Mouse (Mus musculus) kidney, adult 18-20 months (tissue): ENCODE data around the gene Neu2.

Experiments
- DNase-seq: peaks from one replicate; pipeline ENCODE4 v3.0.0; 2021

Neu2 gene

DNA sequence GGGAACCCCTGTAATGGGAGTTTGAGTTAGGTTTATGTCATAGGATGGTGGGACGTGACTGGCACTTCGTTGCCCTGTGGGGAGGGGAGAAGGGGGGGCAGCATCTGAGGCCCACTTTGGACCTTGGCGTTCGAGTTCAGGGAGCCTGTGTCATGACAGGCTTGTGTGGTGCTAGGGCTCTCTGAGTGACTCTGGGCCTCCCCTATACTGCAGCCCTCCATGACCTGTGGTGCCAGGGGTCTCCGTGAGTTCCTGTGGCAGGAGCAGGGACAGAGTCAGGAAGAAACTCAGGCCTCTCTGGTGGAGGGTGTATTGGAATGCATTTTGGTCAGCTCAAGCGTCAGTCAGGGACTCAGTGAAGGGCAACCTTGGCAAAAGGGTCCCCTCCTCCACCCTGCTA is 111.0 kb downstream of the Neu2 start:
- DNase-seq: no peak

- no peak for DNase-seq
These were observed 111.6 kb downstream of the Neu2 start for GRCm38 (mm10) chr1:87621146-87621857.

DNA sequence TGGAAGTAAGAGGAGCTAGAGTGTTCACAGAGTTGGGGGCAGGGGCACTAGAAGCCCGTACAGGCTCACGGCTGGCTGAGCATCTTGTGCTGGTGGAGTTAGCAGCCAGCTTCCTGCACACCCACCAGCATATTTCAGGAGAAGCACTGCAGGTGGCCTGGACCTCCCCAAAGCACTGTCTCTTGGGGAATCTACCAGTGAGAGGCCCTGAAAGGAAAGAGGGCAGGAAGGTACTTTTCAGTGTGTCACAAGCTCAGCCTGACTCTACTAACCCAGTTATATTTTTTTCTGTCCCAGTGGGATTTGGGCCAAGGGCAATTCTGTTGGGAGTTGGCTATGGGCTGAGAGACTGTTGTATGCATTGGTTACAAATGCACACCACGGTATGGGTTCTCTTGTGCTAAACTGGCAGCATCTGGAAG is 112.2 kb downstream of the Neu2 start:
- no peak for DNase-seq

GRCm38 (mm10) chr1:87623977-87624666 is 114.4 kb downstream of the Neu2 start:
- no peak for DNase-seq

DNA sequence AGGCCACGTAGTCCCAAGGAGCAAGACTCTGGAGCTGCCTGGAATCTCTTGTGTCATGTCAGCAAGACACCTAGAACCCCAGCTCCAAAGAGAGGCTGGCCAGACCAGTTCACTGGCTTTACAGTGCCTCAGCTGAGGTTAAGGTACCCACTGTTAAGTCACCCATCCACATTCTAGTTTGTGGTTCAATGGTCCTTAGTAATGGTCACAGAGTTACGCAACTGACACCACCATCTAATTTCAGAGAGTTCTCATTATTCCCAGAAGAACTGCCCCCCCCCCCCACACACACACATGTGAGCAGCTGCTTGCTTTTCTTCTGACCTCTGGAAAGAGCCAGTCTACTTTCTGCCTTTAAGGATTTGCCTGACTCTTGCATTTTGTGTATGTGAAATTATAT is 115.1 kb downstream of the Neu2 start:
- no peak for DNase-seq

DNA sequence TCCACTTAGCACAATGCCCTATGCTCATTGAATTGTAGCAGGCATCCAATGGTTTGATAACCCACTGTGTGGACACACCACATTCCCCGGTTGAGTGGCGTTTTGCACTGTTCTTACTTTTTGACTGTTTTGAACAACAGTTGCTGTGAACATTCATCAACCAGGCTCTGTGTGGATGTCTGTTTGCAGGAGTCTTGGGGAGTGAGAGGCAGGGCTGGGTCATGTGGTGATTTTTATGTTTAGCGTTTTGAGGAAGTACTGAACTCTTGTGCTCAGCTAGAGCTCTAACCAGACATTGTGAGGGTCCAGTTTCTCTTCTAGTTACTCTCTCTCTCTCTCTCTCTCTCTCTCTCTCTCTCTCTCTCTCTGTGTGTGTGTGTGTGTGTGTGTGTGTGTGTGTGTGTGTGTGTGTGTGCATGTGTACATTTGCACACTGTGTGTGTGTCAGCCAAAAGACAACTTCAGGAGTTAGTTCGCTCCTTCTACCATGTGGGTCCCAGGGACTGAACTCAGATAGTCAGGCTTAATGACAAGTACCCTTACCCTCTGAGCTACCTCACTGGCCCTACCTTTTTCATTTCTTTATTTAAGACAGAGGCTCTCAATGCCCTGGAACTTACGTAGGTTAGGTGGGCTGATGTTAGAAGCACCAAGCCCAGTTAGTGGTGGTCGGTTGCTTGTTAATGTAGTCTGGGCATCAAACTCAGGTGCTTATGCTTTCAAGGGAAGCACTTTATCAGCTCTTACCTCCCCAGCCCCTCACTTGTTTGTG is 115.8 kb downstream of the Neu2 start:
- DNase-seq: no peak

DNA sequence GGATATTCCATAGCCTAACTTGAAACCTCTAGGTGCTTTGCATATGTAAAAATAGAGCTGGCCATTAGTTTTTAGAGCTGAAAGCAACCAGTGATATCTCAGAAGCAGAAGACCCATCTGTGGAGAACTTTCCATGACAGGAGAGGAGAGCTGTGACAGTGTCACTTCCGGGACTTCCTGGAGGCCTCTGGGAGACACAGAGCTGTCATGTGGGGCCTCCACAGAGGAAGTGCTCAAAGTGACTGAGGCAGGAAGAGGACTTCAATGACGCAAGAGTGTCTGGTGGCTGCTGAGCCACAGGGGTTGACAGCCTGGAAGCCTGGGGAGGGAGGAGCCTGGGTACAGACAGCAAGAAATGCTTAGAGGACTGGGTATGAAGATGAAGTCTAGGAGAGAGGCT is 116.7 kb downstream of the Neu2 start:
- DNase-seq: peak; percentile 27

DNA sequence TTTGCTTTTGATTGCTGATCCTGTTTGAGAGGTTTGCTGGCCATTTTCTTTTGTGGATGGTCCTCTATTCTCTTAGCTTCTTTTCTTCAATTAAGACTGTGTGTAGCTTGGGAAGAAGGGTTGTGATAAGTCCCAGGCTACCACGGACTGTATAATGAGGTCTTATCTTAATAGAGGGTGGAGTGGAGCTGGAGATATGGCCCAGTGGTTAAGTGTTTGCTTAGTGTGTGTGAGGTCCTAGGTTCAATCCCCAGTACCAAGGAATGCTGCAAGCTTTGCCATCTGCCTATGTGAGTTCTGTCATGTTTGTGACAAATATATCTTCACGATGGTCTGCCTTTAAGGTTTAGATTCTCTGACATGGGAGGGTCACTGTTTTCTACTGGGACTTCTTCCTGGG is 118.4 kb downstream of the Neu2 start:
- DNase-seq: no peak

- no peak for DNase-seq
These were observed 121.9 kb downstream of the Neu2 start for GRCm38 (mm10) chr1:87631584-87631983.

- no peak for DNase-seq
These were observed 122.5 kb downstream of the Neu2 start for GRCm38 (mm10) chr1:87632163-87632562.

DNA sequence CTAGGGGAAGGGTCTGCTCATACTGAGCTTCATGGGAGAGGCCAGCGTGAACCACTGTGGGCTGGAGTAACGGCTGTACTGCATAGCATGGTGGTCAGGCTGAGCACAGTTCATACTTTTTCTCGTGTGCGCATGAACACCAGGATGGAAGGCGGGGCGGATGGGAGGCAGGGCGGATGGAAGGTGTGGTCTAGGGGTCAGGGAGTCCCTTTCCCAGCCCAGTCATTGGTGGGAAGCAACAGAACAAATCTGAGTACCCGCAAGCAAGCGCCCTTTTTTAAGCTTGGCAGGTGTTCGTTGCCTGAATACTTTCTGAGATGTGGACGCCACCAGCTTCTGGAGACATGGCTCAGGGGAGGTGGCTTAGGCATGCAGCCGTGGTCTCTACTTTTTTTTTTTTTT is 127.0 kb downstream of the Neu2 start:
- DNase-seq: no peak

GRCm38 (mm10) chr1:87637121-87637877 is 127.6 kb downstream of the Neu2 start:
- DNase-seq: no peak

- DNase-seq: no peak
These were observed 128.3 kb downstream of the Neu2 start for GRCm38 (mm10) chr1:87637878-87638600.

DNA sequence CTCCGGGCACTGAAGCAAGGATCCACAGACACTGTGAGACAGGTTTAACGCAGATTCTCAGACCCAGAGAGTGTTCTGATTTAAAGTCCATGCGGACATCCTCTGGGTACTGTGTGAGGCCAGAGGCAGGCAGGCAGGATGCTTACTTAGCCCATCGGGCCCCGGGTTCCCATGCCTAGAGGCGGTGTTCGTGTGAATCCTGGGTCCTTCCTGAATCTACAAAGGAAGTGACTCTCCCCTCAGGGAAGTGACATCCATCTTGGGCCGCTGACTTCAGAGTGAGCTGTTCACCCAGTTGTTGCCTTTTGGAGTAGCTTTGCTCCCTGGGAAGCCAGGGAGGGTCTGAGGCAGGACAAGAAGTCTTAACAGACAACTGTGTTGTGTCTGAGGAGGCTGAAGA is 130.0 kb downstream of the Neu2 start:
- DNase-seq: no peak

- peak; percentile 53 for DNase-seq
These were observed 130.5 kb downstream of the Neu2 start for GRCm38 (mm10) chr1:87640165-87640661.

GRCm38 (mm10) chr1:87643016-87643415 is 133.3 kb downstream of the Neu2 start:
- DNase-seq: no peak

DNA sequence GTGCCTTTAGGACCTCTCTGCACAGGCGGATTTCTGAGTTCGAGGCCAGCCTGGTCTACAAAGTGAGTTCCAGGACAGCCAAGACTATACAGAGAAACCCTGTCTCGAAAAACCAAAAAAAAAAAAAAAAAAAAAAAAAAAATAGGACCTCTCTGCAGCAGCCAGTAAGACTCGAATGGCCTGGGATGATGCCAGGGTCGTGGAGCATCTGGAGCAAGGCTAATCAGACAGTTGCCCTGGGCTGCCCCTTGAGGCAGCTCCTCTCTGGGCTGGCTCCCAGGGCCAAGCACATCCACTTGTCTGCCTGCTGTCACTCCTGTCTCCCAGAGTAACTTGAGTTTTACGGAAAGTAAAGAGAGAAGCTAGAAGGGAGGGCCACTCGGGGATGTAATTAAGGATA is 135.4 kb downstream of the Neu2 start:
- DNase-seq: no peak

DNA sequence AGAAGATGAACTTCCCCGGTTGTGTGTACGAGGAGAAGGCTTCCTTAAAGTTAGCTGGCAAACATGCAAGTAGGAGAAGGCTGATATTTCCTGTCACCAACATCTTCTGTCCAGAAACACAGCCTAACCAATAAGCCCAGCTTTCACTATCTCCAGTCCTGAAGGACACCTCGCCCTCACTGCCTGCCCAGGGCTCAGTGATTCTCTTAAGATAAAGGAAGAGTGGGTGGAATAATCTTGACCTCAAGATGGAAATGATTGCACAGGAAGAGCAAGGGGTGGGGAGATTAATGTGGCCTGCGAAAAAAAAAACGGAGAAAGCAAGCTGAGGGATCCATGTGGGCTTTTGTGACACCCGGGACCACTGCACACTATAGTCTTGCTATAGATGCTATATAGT is 136.1 kb downstream of the Neu2 start:
- DNase-seq: no peak
